Mouse (Mus musculus): ENCODE measurements around the gene Tm4sf5. TPM values are rescaled to one million over a fixed set of nuclear protein-coding genes. Genes with fewer than 3 reads are reported as not detected.

Gene Tm4sf5
- polyA plus RNA-seq, 1 experiment from 2014 or later, result 3.4 TPM

DNA sequence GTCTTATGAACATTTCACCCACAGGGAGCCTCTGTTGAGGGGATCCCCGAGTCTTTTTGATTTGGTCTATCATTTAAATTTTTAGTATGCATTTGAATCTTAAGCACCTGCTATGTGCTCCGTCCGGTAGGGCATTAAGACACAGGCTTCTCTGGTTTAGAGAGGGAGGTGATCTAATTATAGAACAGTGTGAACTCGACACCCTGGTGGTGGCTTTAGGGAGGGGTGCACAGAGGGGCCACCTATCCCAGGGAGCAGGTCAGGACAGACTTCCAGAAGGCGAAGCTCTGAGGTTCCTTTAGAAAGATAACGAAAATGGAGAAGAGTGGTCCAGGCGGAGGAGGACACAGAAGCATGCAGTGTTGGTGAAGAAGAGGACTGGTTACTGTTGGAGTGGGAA, 39.5 kb downstream of the Tm4sf5 start:
- Histone ChIP-seq H3K4me3 (ENCODE audit: low read depth, low read length) (no peak overlapping the region), H3K27me3 (replicated peaks; ENCODE audit: control insufficient read depth, insufficient read depth, low read length) (no peaks in the 10 kb centered on the region), H3K9me3 (replicated peaks; ENCODE audit: control insufficient read depth, low read length) (no peaks in the 10 kb centered on the region), H3K36me3 (ENCODE audit: control insufficient read depth, insufficient read depth, low read length) (no peaks in the 10 kb centered on the region), H3K4me2 (ENCODE audit: low read length) (no peak overlapping the region), H3K9ac (ENCODE audit: low read length) (no peak overlapping the region), H3K4me1 (ENCODE audit: control insufficient read depth, insufficient read depth, low read length) (no peaks in the 10 kb centered on the region), H3K27ac (ENCODE audit: low read depth, low read length) (no peak overlapping the region)
- ATAC-seq (no peak), DNase-seq (ENCODE audit: low spot score) (no peak)
- 73% methylated on average over 7 of the region's 7 CpGs for WGBS

DNA sequence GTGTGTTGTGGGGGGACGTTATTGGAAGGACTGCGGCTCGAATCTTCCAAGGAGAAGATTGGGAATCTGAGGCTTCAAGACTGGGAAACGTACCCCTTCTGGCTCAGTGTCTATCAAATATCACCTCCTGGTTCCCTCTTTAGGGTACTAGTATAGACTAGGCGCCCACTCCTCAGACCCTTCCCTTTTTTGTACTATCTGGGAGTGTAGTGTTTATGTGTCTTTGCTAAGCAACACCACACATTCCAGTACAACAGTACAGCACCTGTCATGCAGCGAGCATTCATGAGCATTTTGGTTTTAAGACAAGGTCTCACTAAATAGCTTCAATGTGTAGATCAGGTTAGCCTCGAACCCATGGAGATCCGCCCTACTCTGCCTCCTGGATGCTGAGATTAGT, 46.5 kb downstream of the Tm4sf5 start:
- no peaks in the 10 kb centered on the region for H3K4me1 ChIP-seq (ENCODE audit: control insufficient read depth, insufficient read depth, low read length)
- H3K9ac ChIP-seq (ENCODE audit: low read length), result no peak overlapping the region
- no peaks in the 10 kb centered on the region for H3K27me3 ChIP-seq (replicated peaks; ENCODE audit: control insufficient read depth, insufficient read depth, low read length)
- DNase-seq (ENCODE audit: low spot score) (no peak), ATAC-seq (no peak)
- H3K4me3 ChIP-seq (ENCODE audit: low read depth, low read length), result no peak overlapping the region
- H3K36me3 ChIP-seq (ENCODE audit: control insufficient read depth, insufficient read depth, low read length), result no peaks in the 10 kb centered on the region
- WGBS, result 87% methylated on average over 8 of the region's 8 CpGs
- H3K27ac ChIP-seq (ENCODE audit: low read depth, low read length), result no peak overlapping the region
- H3K4me2 ChIP-seq (ENCODE audit: low read length), result no peak overlapping the region
- no peaks in the 10 kb centered on the region for H3K9me3 ChIP-seq (replicated peaks; ENCODE audit: control insufficient read depth, low read length)

DNA sequence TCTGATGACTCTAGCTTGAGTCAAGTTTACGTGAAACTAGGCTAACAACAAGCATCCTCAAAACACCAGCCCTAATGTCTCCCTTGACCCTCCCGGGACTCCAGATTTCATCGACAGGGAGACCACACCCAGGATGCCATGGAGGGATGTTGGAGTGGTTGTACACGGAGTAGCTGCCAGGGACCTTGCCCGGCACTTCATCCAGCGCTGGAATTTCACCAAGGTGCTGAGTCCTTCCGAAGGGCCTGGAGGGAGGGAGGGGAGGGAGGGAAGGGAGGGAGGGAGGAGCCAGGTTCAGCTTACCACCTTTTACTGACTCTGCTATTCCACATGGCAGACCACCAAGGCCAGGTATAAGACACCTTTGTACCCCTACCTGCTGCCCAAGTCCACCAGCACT, 48.9 kb downstream of the Tm4sf5 start:
- DNase-seq (ENCODE audit: low spot score) (no peak), ATAC-seq (no peak)
- Histone ChIP-seq H3K9me3 (replicated peaks; ENCODE audit: control insufficient read depth, low read length) (no peaks in the 10 kb centered on the region), H3K27ac (ENCODE audit: low read depth, low read length) (no peak overlapping the region), H3K4me2 (ENCODE audit: low read length) (no peak overlapping the region), H3K4me1 (ENCODE audit: control insufficient read depth, insufficient read depth, low read length) (no peaks in the 10 kb centered on the region), H3K27me3 (replicated peaks; ENCODE audit: control insufficient read depth, insufficient read depth, low read length) (no peaks in the 10 kb centered on the region), H3K9ac (ENCODE audit: low read length) (no peak overlapping the region), H3K4me3 (ENCODE audit: low read depth, low read length) (no peak overlapping the region), H3K36me3 (ENCODE audit: control insufficient read depth, insufficient read depth, low read length) (no peaks in the 10 kb centered on the region)
- 30% methylated on average over 7 of the region's 7 CpGs for WGBS

DNA sequence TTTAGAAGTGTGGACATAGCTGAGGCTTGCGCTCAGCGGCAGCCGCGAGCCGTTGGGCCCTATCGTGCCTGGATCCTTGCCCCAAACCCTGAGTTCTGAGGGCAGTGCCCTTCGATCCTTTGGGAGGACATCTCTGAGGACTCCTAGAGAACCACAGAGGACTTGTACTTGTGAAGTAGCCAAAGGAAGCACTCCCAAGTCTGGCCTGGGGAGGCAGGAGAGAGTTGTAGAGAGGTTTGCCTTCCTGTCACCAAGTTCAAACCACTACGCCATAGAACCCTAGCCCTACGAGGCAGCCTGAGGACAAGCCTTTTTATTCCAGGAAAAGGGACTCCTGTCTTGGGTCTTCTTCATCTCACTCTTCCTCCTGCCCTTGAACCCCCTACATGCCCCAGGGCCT, 52.5 kb downstream of the Tm4sf5 start:
- WGBS, result 90% methylated on average over 9 of the region's 9 CpGs
- Histone ChIP-seq H3K4me1 (ENCODE audit: control insufficient read depth, insufficient read depth, low read length) (0 out of 2 replicates have a peak, but pooled peaks cover 2% of the 10 kb centered on the region), H3K9me3 (replicated peaks; ENCODE audit: control insufficient read depth, low read length) (no peaks in the 10 kb centered on the region), H3K9ac (ENCODE audit: low read length) (no peak overlapping the region), H3K27me3 (replicated peaks; ENCODE audit: control insufficient read depth, insufficient read depth, low read length) (no peaks in the 10 kb centered on the region), H3K4me2 (ENCODE audit: low read length) (no peak overlapping the region), H3K4me3 (ENCODE audit: low read depth, low read length) (no peak overlapping the region), H3K36me3 (ENCODE audit: control insufficient read depth, insufficient read depth, low read length) (no peaks in the 10 kb centered on the region), H3K27ac (ENCODE audit: low read depth, low read length) (no peak overlapping the region)
- DNase-seq (ENCODE audit: low spot score) (no peak), ATAC-seq (no peak)

Other genes starting within 250 kb of the Tm4sf5 start
- 0.36 and 1.1 TPM in 2 replicates for gene Alox12, start 249.9 kb upstream of the Tm4sf5 start, polyA plus RNA-seq (2014; fragmentation: Nextera tagmentation; extraction: Ambion mirVana)
- gene Alox12e, start 182.6 kb upstream of the Tm4sf5 start, polyA plus RNA-seq (2014; fragmentation: Nextera tagmentation; extraction: Ambion mirVana), result not detected in 2 replicates
- not detected in 2 replicates for gene Alox15, start 153.2 kb upstream of the Tm4sf5 start, polyA plus RNA-seq (2014; fragmentation: Nextera tagmentation; extraction: Ambion mirVana)
- gene Pelp1, start 95.2 kb upstream of the Tm4sf5 start, polyA plus RNA-seq (2014; fragmentation: Nextera tagmentation; extraction: Ambion mirVana), result 21.4 and 32.5 TPM in 2 replicates
- 47.4 and 49.2 TPM in 2 replicates for gene Arrb2, start 72.6 kb upstream of the Tm4sf5 start, polyA plus RNA-seq (2014; fragmentation: Nextera tagmentation; extraction: Ambion mirVana)
- 49.2 and 54.3 TPM in 2 replicates for gene Med11, start 53.3 kb upstream of the Tm4sf5 start, polyA plus RNA-seq (2014; fragmentation: Nextera tagmentation; extraction: Ambion mirVana)
- 0.19 and 0.42 TPM in 2 replicates for gene Zmynd15, start 45.8 kb upstream of the Tm4sf5 start, polyA plus RNA-seq (2014; fragmentation: Nextera tagmentation; extraction: Ambion mirVana)
- 1.5 and 1.9 TPM in 2 replicates for gene Cxcl16, start 45.3 kb upstream of the Tm4sf5 start, polyA plus RNA-seq (2014; fragmentation: Nextera tagmentation; extraction: Ambion mirVana)
- 0.37 TPM in 1 of 2 replicates, not detected in the other for gene Vmo1, start 9.4 kb downstream of the Tm4sf5 start, polyA plus RNA-seq (2014; fragmentation: Nextera tagmentation; extraction: Ambion mirVana)
- gene Gltpd2, start 14.0 kb downstream of the Tm4sf5 start, polyA plus RNA-seq (2014; fragmentation: Nextera tagmentation; extraction: Ambion mirVana), result 0.42 TPM in 1 of 2 replicates, not detected in the other
- gene Psmb6, start 20.1 kb downstream of the Tm4sf5 start, polyA plus RNA-seq (2014; fragmentation: Nextera tagmentation; extraction: Ambion mirVana), result 841 and 1,034 TPM in 2 replicates
- gene Gm40193, start 27.7 kb downstream of the Tm4sf5 start, polyA plus RNA-seq (2014; fragmentation: Nextera tagmentation; extraction: Ambion mirVana), result not detected in 2 replicates
- gene Pld2, start 34.8 kb downstream of the Tm4sf5 start, polyA plus RNA-seq (2014; fragmentation: Nextera tagmentation; extraction: Ambion mirVana), result 4.8 and 5.8 TPM in 2 replicates
- gene Mink1, start 57.6 kb downstream of the Tm4sf5 start, polyA plus RNA-seq (2014; fragmentation: Nextera tagmentation; extraction: Ambion mirVana), result 10.4 and 13.6 TPM in 2 replicates
- gene 4930544D05Rik, start 110.6 kb downstream of the Tm4sf5 start, polyA plus RNA-seq (2014; fragmentation: Nextera tagmentation; extraction: Ambion mirVana), result not detected in 2 replicates
- not detected in 2 replicates for gene Chrne, start 114.0 kb downstream of the Tm4sf5 start, polyA plus RNA-seq (2014; fragmentation: Nextera tagmentation; extraction: Ambion mirVana)
- 0.17 and 0.22 TPM in 2 replicates for gene Gp1ba, start 133.9 kb downstream of the Tm4sf5 start, polyA plus RNA-seq (2014; fragmentation: Nextera tagmentation; extraction: Ambion mirVana)
- gene Rnf167, start 142.0 kb downstream of the Tm4sf5 start, polyA plus RNA-seq (2014; fragmentation: Nextera tagmentation; extraction: Ambion mirVana), result 105 and 118 TPM in 2 replicates
- 165 and 190 TPM in 2 replicates for gene Slc25a11, start 142.2 kb downstream of the Tm4sf5 start, polyA plus RNA-seq (2014; fragmentation: Nextera tagmentation; extraction: Ambion mirVana)
- 793 and 798 TPM in 2 replicates for gene Pfn1, start 149.4 kb downstream of the Tm4sf5 start, polyA plus RNA-seq (2014; fragmentation: Nextera tagmentation; extraction: Ambion mirVana)
- gene Eno3, start 152.0 kb downstream of the Tm4sf5 start, polyA plus RNA-seq (2014; fragmentation: Nextera tagmentation; extraction: Ambion mirVana), result 5.7 and 5.9 TPM in 2 replicates
- gene Spag7, start 164.2 kb downstream of the Tm4sf5 start, polyA plus RNA-seq (2014; fragmentation: Nextera tagmentation; extraction: Ambion mirVana), result 65.4 and 83.9 TPM in 2 replicates
- gene Camta2, start 182.9 kb downstream of the Tm4sf5 start, polyA plus RNA-seq (2014; fragmentation: Nextera tagmentation; extraction: Ambion mirVana), result 8.7 and 14.9 TPM in 2 replicates
- gene Inca1, start 194.9 kb downstream of the Tm4sf5 start, polyA plus RNA-seq (2014; fragmentation: Nextera tagmentation; extraction: Ambion mirVana), result 0.75 and 1.1 TPM in 2 replicates
- gene Kif1c, start 195.3 kb downstream of the Tm4sf5 start, polyA plus RNA-seq (2014; fragmentation: Nextera tagmentation; extraction: Ambion mirVana), result 4.6 and 4.7 TPM in 2 replicates

All from forebrain, embryonic 14.5 days (tissue).